Mouse (Mus musculus) layer of hippocampus, postnatal 25 days (tissue): ENCODE results near the gene Olfr1191-ps1. TPM values are rescaled to one million over a fixed set of nuclear protein-coding genes. Genes with fewer than 3 reads are reported as not detected.
"Not testable (repeated sequence)": the region's sequence is repeated elsewhere in the genome, so short reads cannot be mapped to it uniquely, and the experiment has no call there.

ENCODE experiments used
- DNase-seq, 2 experiments: peaks; one replicate each; pipeline ENCODE4 v3.0.0; 2022; ENCODE audit warnings: mixed read lengths in 2 of 2, low spot score in 1 of 2; ENCODE audit errors: extremely low spot score in 1 of 2
- total RNA-seq, 2 experiments: library from RNA; stranded (reverse); gene quantifications; 2 replicates each; pipeline ENCODE4 v1.2.3; 2021

Gene Olfr1191-ps1
- total RNA-seq, result under 1 TPM in 1 of 2 experiments, not detected in 1; 0.05 TPM

- not testable (repeated sequence) for DNase-seq
Measured at GRCm38 (mm10) chr2:88640242-88640641, at the start of gene Olfr1191-ps1. Gene Olfr1191-ps1 (plus strand): TSS chr2:88640542.

GRCm38 (mm10) chr2:88648209-88648608 is 7.9 kb downstream of the Olfr1191-ps1 start, which contains the start of gene Olfr1192-ps1:
Gene Olfr1192-ps1 (plus strand): TSS chr2:88648509.
- no peak for DNase-seq

- not testable (repeated sequence) for DNase-seq
Measured at GRCm38 (mm10) chr2:88675328-88675727, 35.0 kb downstream of the Olfr1191-ps1 start, which contains the start of gene Olfr1193. Gene Olfr1193 (plus strand): TSS chr2:88675628.

GRCm38 (mm10) chr2:88689087-88689486 is 48.7 kb downstream of the Olfr1191-ps1 start, which contains the start of gene Olfr1195:
Gene Olfr1195 (minus strand): TSS chr2:88689187.
- no peak for DNase-seq

Other genes starting within 250 kb of the Olfr1191-ps1 start
- not detected for gene Olfr1179, start 234.1 kb upstream of the Olfr1191-ps1 start, total RNA-seq
- not detected for gene Olfr1180, start 221.4 kb upstream of the Olfr1191-ps1 start, total RNA-seq
- gene Olfr1181, start 214.4 kb upstream of the Olfr1191-ps1 start, total RNA-seq, result not detected
- gene Gm13757, start 191.4 kb upstream of the Olfr1191-ps1 start, total RNA-seq, result not detected
- gene Olfr1183, start 185.7 kb upstream of the Olfr1191-ps1 start, total RNA-seq, result not detected
- gene Olfr1184, start 156.9 kb upstream of the Olfr1191-ps1 start, total RNA-seq, result not detected
- not detected for gene Olfr1185-ps1, start 147.2 kb upstream of the Olfr1191-ps1 start, total RNA-seq
- not detected for gene Olfr1186, start 122.0 kb upstream of the Olfr1191-ps1 start, total RNA-seq
- gene Olfr1188, start 83.6 kb upstream of the Olfr1191-ps1 start, total RNA-seq, result not detected
- not detected for gene Olfr1189, start 54.1 kb upstream of the Olfr1191-ps1 start, total RNA-seq
- not detected for gene Olfr1192-ps1, start 8.0 kb downstream of the Olfr1191-ps1 start, total RNA-seq
- not detected for gene Olfr1193, start 35.1 kb downstream of the Olfr1191-ps1 start, total RNA-seq
- gene Olfr1195, start 48.6 kb downstream of the Olfr1191-ps1 start, total RNA-seq, result not detected
- gene Olfr1196, start 64.1 kb downstream of the Olfr1191-ps1 start, total RNA-seq, result not detected
- not detected for gene Olfr1197, start 91.8 kb downstream of the Olfr1191-ps1 start, total RNA-seq
- gene Olfr1198, start 110.8 kb downstream of the Olfr1191-ps1 start, total RNA-seq, result not detected
- gene Olfr1199, start 119.9 kb downstream of the Olfr1191-ps1 start, total RNA-seq, result not detected
- not detected for gene Olfr1200, start 129.9 kb downstream of the Olfr1191-ps1 start, total RNA-seq
- gene Olfr1201, start 152.5 kb downstream of the Olfr1191-ps1 start, total RNA-seq, result not detected
- not detected for gene Olfr1202, start 174.0 kb downstream of the Olfr1191-ps1 start, total RNA-seq
- not detected for gene Olfr1205, start 189.2 kb downstream of the Olfr1191-ps1 start, total RNA-seq
- not detected for gene Olfr1204, start 208.8 kb downstream of the Olfr1191-ps1 start, total RNA-seq
- gene Olfr1206, start 222.7 kb downstream of the Olfr1191-ps1 start, total RNA-seq, result not detected